Mouse (Mus musculus) midbrain, embryonic 10.5 days (tissue): ENCODE measurements around the gene Atp6v0b. TPM values are rescaled to one million over a fixed set of nuclear protein-coding genes. Genes with fewer than 3 reads are reported as not detected.
A peak's percentile ranks its signal among the peaks of the same experiment; 100 is the strongest.

Experiments used
- DNase-seq: peaks from one replicate; pipeline ENCODE4 v3.0.0-alpha.2; 2017; ENCODE audit warnings: low spot score
- H3K27ac ChIP-seq: fragments of 300-500 bp; sonication (generic); replicated peaks from 2 replicates; pipeline ENCODE4 v1.5.1; 2016; ENCODE audit warnings: mild to moderate bottlenecking
- H3K27me3 ChIP-seq: fragments of 300-500 bp; sonication (generic); 2 replicates; pipeline ENCODE4 v1.6.1; 2016; ENCODE audit warnings: low read depth, mild to moderate bottlenecking; ENCODE audit not compliant: poor library complexity, severe bottlenecking
- H3K36me3 ChIP-seq: fragments of 300-500 bp; sonication (generic); 2 replicates; pipeline ENCODE4 v1.6.1; 2016; ENCODE audit warnings: mild to moderate bottlenecking, moderate library complexity
- H3K4me1 ChIP-seq: fragments of 300-500 bp; sonication (generic); 2 replicates; pipeline ENCODE4 v1.6.1; 2016
- H3K4me3 ChIP-seq: fragments of 300-500 bp; sonication (generic); 2 replicates; pipeline ENCODE4 v1.5.1; 2016; ENCODE audit warnings: mild to moderate bottlenecking, moderate library complexity
- H3K9me3 ChIP-seq: fragments of 300-500 bp; sonication (generic); replicated peaks from 2 replicates; pipeline ENCODE4 v1.6.1; 2016; ENCODE audit warnings: mild to moderate bottlenecking
- WGBS: fragments of 180-500 bp; shearing (Covaris S2); methylation state at CpG from one replicate; pipeline ENCODE4 v1.1.7; 2016; 5-methylcytosine and 5-hydroxymethylcytosine counted together
- polyA plus RNA-seq: library from polyadenylated mRNA; unstranded; fragments of >200 nt; fragmentation: Nextera tagmentation; extraction: Ambion mirVana; gene quantifications from 2 replicates; pipeline ENCODE4 v1.2.1, GENCODE M21; 2016

Gene Atp6v0b
- polyA plus RNA-seq, 1 experiment from 2014 or later: 193 TPM

DNA sequence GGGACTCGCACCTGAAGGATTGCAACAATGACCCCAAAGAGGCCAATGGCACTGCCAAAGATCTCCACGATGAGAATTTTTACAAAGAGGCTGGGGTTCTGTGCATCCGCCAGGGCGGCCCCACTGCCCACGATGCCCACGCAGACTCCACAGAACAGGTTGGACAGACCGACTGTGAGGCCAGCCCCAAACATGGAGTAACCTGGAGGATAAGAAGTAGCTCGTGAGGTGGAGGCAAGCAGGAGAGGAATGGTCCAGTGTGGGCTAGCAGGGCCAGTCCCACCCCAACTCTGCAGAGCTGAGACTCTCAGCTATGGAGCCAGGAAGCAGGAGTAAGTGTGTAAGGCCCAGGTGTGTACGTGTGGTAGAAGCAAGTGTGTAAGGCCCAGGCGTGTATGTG lies 2.0 kb downstream of the Atp6v0b start:
- Histone ChIP-seq H3K27ac (no peak overlapping the region), H3K36me3 (peaks cover 49% of the 10 kb centered on the region), H3K4me1 (peaks cover 65% of the 10 kb centered on the region), H3K4me3 (0 out of 2 replicates have a peak overlapping the region, but pooled peaks have one; percentile 95), H3K27me3 (0 out of 2 replicates have a peak, but pooled peaks cover 8% of the 10 kb centered on the region), H3K9me3 (no peaks in the 10 kb centered on the region)
- DNase-seq: no peak
- WGBS: 94% methylated on average over 10 of the region's 10 CpGs

GRCm38 (mm10) chr4:117884146-117884545 lies 3.0 kb downstream of the Atp6v0b start:
- H3K36me3 ChIP-seq: peaks cover 49% of the 10 kb centered on the region
- peak overlapping the region; percentile 90 for H3K4me3 ChIP-seq
- H3K4me1 ChIP-seq: peaks cover 71% of the 10 kb centered on the region
- DNase-seq: no peak
- H3K27ac ChIP-seq: no peak overlapping the region
- H3K9me3 ChIP-seq: no peaks in the 10 kb centered on the region
- H3K27me3 ChIP-seq: 0 out of 2 replicates have a peak, but pooled peaks cover 8% of the 10 kb centered on the region
- 100% methylated on average over 1 of the region's 1 CpGs for WGBS

DNA sequence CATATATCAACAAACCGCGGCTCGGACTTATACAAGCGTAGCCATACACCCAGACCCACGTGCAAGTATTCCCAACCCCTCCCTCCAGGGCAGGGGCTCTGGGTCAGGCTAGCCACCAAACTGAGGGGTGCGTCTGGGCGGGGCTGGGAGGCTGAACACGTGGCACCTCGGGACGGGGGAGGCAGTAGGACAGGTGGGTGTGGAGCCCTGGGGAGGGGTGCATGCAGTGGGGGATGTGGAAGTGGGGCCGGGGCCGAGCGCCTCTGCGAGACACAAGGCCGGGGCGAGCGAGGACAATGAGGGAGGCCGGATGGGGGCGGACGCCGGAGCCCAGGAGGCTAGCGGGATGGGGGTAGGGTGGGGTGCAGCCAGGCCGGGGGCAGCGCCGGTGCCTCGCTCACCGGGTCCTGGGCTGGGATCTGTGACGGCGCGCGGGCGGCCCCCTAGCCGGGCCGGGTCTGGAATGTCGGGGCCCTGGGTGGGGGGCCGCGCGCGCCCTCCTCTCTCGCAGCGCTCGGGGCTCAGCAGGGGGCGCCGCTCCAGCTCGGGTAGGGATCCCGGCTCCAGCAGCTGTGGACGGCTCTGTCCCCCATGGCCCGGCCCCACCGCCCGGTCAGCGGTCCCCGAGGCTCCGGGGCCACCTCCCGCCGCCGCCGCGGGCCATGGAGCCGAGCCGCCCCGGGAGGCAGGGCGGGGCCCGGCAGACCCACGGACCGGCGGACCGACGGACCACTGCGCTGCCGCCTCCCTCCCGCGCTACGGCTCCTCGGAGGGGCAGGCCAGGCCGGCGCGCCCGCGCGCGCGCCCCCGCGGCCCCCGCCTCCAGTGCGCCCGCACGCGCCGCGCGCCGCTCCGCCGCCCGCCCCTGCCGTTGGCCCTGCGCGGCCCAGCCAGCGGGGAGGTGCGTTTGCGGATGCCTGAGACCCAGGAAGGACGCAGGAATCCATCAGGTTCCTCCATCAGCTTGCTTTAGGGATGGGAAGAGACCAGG lies 4.1 kb downstream of the Atp6v0b start, which contains the start of gene B4galt2:
Gene B4galt2, minus strand, starts transcription at position 787 of the 991 bp plus-strand sequence.
- H3K27ac ChIP-seq: peak within 1 kb of the TSS; percentile 96
- no peaks in the 10 kb centered on the region for H3K9me3 ChIP-seq
- H3K36me3 ChIP-seq: peaks cover 58% of the 10 kb centered on the region
- peak; percentile 72 for DNase-seq
- under 1% methylated on average over 91 of the region's 103 CpGs for WGBS
- peaks cover 77% of the 10 kb centered on the region for H3K4me1 ChIP-seq
- H3K27me3 ChIP-seq: 0 out of 2 replicates have a peak, but pooled peaks cover 8% of the 10 kb centered on the region
- H3K4me3 ChIP-seq: peak within 1 kb of the TSS; percentile 90

DNA sequence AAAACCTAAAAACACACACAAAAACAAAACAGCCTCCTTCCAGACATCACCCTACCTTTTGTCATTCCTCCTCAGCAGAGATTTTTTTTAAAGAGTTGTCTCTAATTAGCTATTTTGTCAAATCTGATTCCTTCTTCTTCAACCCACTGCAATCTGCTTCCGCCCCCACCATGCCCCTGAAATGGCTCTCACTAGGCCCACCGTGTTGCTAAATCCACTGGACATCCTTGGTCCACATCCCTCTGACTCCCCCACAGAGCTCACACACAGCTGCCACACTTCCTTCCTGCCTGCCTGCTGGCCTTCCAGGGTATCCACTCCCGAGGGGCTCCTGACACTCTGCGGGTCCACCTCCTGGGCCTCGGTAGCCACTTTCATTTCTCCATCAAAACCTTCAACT lies 8.4 kb downstream of the Atp6v0b start:
- no peaks in the 10 kb centered on the region for H3K27me3 ChIP-seq
- H3K4me1 ChIP-seq: peaks cover 42% of the 10 kb centered on the region
- H3K27ac ChIP-seq: no peak overlapping the region
- H3K36me3 ChIP-seq: peaks cover 78% of the 10 kb centered on the region
- H3K4me3 ChIP-seq: no peak overlapping the region
- no peaks in the 10 kb centered on the region for H3K9me3 ChIP-seq
- no peak for DNase-seq
- WGBS: 85% methylated on average over 5 of the region's 5 CpGs

- H3K27ac ChIP-seq: 0 out of 2 replicates have a peak overlapping the region, but pooled peaks have one; percentile 49
- peaks cover 82% of the 10 kb centered on the region for H3K36me3 ChIP-seq
- peaks cover 43% of the 10 kb centered on the region for H3K4me1 ChIP-seq
- no peak overlapping the region for H3K4me3 ChIP-seq
- H3K27me3 ChIP-seq: no peaks in the 10 kb centered on the region
- no peak for DNase-seq
- no peaks in the 10 kb centered on the region for H3K9me3 ChIP-seq
- 78% methylated on average over 10 of the region's 10 CpGs for WGBS
These were observed 8.8 kb downstream of the Atp6v0b start for GRCm38 (mm10) chr4:117878301-117878700.

- H3K36me3 ChIP-seq: peaks cover 56% of the 10 kb centered on the region
- H3K27me3 ChIP-seq: 0 out of 2 replicates have a peak, but pooled peaks cover 3% of the 10 kb centered on the region
- no peak overlapping the region for H3K4me3 ChIP-seq
- H3K9me3 ChIP-seq: no peaks in the 10 kb centered on the region
- peaks cover 40% of the 10 kb centered on the region for H3K4me1 ChIP-seq
- 91% methylated on average over 9 of the region's 9 CpGs for WGBS
- no peak for DNase-seq
- no peak overlapping the region for H3K27ac ChIP-seq
These were observed 13.5 kb downstream of the Atp6v0b start for GRCm38 (mm10) chr4:117873615-117874014.

- no peaks in the 10 kb centered on the region for H3K9me3 ChIP-seq
- H3K27ac ChIP-seq: peak within 1 kb of the TSS; percentile 64
- peak; percentile 60 for DNase-seq
- WGBS: 5% methylated on average over 14 of the region's 14 CpGs
- H3K27me3 ChIP-seq: peaks cover 15% of the 10 kb centered on the region
- peaks cover 46% of the 10 kb centered on the region for H3K4me1 ChIP-seq
- H3K4me3 ChIP-seq: peak within 1 kb of the TSS; percentile 45
- H3K36me3 ChIP-seq: peaks cover 45% of the 10 kb centered on the region
These were observed 14.7 kb downstream of the Atp6v0b start, which contains the start of gene Ccdc24 for GRCm38 (mm10) chr4:117872471-117872886. Ccdc24 (minus strand) TSS chr4:117872557.

- peak overlapping the region; percentile 45 for H3K4me3 ChIP-seq
- no peak for DNase-seq
- peaks cover 46% of the 10 kb centered on the region for H3K4me1 ChIP-seq
- no peaks in the 10 kb centered on the region for H3K9me3 ChIP-seq
- 0 out of 2 replicates have a peak overlapping the region, but pooled peaks have one; percentile 64 for H3K27ac ChIP-seq
- H3K36me3 ChIP-seq: peaks cover 38% of the 10 kb centered on the region
- peaks cover 22% of the 10 kb centered on the region for H3K27me3 ChIP-seq
- WGBS: 66% methylated on average over 7 of the region's 7 CpGs
These were observed 15.3 kb downstream of the Atp6v0b start for GRCm38 (mm10) chr4:117871787-117872186.

DNA sequence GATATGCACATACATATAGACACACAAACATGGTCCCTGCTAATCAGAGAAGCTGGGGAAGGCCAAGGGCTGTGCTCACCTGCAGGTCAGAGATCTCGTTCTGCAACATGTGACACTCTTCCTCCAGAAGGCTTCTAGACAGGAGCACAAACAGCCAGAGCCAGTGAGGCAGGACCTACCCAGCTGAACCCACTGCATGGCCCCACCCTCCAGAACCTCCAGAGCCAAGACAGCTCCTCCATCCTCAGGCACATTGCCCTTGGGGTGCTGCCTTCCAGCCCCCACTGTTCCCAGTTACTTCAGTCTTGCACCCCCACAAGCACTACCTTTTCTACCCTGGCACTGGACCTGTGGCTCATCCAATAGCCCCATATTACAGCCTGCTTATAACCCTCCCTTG lies 16.7 kb downstream of the Atp6v0b start:
- peaks cover 26% of the 10 kb centered on the region for H3K36me3 ChIP-seq
- peaks cover 50% of the 10 kb centered on the region for H3K4me1 ChIP-seq
- no peak overlapping the region for H3K27ac ChIP-seq
- no peak for DNase-seq
- H3K27me3 ChIP-seq: peaks cover 23% of the 10 kb centered on the region
- 69% methylated on average over 1 of the region's 1 CpGs for WGBS
- H3K9me3 ChIP-seq: no peaks in the 10 kb centered on the region
- H3K4me3 ChIP-seq: no peak overlapping the region

GRCm38 (mm10) chr4:117869317-117869716 lies 17.8 kb downstream of the Atp6v0b start:
- no peak for DNase-seq
- H3K4me3 ChIP-seq: no peak overlapping the region
- peaks cover 23% of the 10 kb centered on the region for H3K27me3 ChIP-seq
- 80% methylated on average over 9 of the region's 9 CpGs for WGBS
- H3K4me1 ChIP-seq: peaks cover 50% of the 10 kb centered on the region
- no peak overlapping the region for H3K27ac ChIP-seq
- peaks cover 15% of the 10 kb centered on the region for H3K36me3 ChIP-seq
- H3K9me3 ChIP-seq: no peaks in the 10 kb centered on the region

- Histone ChIP-seq H3K27ac (peak overlapping the region; percentile 67), H3K4me1 (peaks cover 50% of the 10 kb centered on the region), H3K9me3 (no peaks in the 10 kb centered on the region), H3K4me3 (peak overlapping the region; percentile 24), H3K27me3 (peaks cover 23% of the 10 kb centered on the region), H3K36me3 (no peaks in the 10 kb centered on the region)
- peak; percentile 68 for DNase-seq
- 21% methylated on average over 24 of the region's 24 CpGs for WGBS
These were observed 19.3 kb downstream of the Atp6v0b start for GRCm38 (mm10) chr4:117867823-117868222.

DNA sequence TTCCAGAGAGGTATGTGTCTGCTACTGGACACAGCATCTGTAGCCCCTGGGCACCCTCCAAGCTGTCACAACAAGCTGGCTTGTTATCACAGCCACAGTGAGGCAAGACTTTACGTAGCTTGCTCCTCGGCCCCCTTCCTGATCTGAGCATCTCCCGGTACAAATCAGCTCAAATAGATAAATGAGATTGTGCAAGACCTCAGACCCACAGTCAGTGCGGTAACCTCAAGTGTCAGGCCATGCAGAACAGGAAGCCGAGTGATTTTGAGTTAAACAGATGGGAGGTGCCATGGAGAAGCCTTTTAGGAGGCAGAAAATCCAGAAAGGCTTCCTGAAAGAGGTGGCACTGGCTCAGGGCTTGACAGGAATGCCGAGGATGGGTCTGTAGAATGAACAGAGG lies 20.1 kb downstream of the Atp6v0b start:
- H3K27ac ChIP-seq: no peak overlapping the region
- H3K4me1 ChIP-seq: peaks cover 46% of the 10 kb centered on the region
- H3K9me3 ChIP-seq: no peaks in the 10 kb centered on the region
- peaks cover 23% of the 10 kb centered on the region for H3K27me3 ChIP-seq
- WGBS: 81% methylated on average over 6 of the region's 6 CpGs
- H3K36me3 ChIP-seq: no peaks in the 10 kb centered on the region
- DNase-seq: no peak
- H3K4me3 ChIP-seq: no peak overlapping the region

- Histone ChIP-seq H3K27ac (no peak overlapping the region), H3K4me1 (peaks cover 39% of the 10 kb centered on the region)
- 64% methylated on average over 9 of the region's 9 CpGs for WGBS
These were observed 21.1 kb downstream of the Atp6v0b start for GRCm38 (mm10) chr4:117866083-117866482.

More at GRCm38 (mm10) chr4:117866083-117866482, 21.1 kb downstream of the Atp6v0b start:
- peaks cover 23% of the 10 kb centered on the region for H3K27me3 ChIP-seq
- no peaks in the 10 kb centered on the region for H3K9me3 ChIP-seq
- no peaks in the 10 kb centered on the region for H3K36me3 ChIP-seq
- no peak overlapping the region for H3K4me3 ChIP-seq
- no peak for DNase-seq
